Mouse (Mus musculus) urinary bladder, postnatal 4 days (tissue): ENCODE measurements at regions not wholly inside any gene's neighbourhood (a gene's known extent, or its start where the extent isn't known, plus 50 kb on each side); places are given as distances from the start of the nearest gene placed in this dataset.
A peak's percentile ranks its signal among the peaks of the same experiment; 100 is the strongest.
"Not testable (repeated sequence)": the region's sequence is repeated elsewhere in the genome, so short reads cannot be mapped to it uniquely, and the experiment has no call there.

Source experiments
- DNase-seq, 2 experiments: peaks; one replicate each; pipeline ENCODE4 v3.0.0; 2021 to 2022; ENCODE audit warnings: low spot score in 2 of 2

DNA sequence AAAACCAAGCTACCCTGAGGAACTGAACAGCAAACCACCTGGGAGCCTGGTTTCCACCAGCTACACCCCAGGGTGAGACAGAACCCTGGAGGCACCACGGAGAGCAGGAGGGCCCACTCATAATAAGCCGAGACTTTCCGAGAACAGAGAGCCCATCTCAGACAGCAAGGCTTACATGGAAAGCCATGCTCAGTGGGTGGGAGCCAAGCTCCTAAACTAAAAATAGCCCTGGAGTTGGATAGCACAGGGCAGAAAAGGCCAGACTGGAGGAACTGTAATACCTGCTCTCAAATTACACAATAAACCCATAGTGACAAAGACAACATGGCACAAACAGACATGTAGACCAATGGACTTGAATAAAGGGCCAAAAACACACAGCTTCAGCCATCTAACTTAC is 69.9 kb downstream of the Fbxo4 start:
- DNase-seq = no peak

DNA sequence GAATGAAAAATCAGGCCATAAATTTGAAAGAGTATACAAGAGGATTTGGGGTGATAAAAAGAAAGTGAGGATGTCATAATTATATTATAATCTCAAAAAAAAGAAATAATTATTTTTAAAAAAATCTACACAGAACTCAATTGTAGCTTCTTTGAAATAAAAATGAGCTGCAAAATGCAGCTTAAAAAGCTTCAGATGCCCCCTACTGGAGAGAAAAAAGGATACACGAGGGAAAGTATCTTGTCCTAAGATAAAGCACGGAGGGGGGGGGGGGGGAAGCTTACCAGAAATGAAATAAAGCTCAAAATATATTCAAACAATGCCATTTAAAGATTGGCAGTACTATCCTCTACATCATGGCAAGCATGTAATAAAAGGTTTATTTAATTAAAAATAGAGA is 70.7 kb downstream of the Fbxo4 start:
- no peak for DNase-seq

DNA sequence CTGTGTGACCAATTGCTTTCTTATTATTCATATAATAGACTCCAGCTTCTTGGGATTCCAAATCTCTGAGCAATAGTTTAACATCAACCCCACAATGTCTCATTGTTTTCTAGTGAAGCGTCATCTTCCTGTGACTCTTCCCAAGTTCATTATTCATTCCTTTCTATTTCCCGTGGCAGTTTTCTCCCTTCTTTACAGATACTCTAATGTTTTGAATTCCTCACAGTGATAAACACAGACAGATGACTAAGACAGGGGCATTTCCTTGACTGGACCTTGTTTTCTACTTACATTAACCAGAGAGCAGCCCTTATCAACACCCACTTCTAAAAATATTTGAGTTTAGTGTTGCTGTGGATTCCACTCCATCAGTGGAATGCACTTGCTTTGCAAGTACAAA is 73.8 kb downstream of the Fbxo4 start:
- DNase-seq = no peak

DNA sequence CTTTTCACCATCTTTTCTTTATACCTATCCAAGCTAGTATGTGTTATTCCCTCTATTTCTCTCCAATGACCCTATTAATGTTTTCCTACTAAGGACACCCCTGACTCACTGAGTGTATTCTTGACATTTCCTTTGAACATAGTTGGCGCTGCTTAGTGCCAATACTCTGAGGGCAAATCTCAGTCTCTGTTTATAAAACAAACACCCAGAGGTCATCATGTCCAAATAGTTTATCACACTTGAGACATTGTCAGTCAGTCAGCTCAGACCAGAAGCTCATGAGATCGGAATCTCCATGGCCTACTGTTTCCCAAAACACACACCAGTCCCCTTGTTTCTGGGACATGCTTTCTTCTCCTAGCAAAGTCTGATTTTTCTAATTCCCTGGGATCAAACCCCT is 100.9 kb downstream of the Fbxo4 start:
- no peak for DNase-seq

DNA sequence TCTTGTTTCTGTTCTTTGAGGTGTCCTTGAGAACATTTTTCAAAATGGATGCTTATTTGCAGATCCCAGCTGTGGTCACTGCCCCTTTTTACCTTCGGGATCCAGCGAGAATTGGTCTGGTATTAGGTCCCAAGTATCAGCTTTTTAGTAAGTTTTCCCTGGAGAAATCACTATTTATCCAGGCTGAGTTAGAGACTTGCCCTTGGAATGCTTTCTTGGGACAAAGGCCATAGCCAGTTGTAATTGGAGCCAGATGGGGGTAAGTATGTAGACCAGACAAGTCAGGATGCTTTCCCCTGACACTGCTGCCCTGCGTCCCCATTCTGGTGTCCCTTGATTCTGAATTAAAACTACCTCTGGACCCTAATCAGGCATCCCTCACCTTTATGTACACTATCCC is 101.9 kb downstream of the Fbxo4 start:
- no peak for DNase-seq

DNA sequence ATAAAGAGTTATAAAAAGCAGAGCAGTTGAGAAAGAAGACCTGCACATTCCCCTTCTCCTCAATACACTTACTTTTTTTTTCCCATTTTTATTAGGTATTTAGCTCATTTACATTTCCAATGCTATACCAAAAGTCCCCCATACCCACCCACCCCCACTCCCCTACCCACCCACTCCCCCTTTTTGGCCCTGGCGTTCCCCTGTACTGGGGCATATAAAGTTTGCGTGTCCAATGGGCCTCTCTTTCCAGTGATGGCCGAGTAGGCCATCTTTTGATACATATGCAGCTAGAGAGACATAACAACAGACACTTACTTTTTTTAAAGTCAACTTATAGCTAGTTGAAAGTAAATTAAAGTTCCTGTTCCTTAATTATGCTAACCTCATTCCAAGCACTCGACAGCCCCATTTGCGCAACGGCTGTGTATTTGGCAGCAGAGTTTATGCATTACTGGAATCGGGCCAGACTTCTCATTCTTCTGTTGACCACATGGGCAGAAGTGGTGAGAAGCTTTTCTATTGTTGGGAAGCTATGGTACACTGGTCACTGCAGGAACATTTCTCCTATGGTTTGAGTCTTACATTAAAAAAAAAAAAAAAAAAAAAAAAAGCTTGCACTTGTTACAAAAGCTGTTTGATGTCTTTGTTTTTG is 104.0 kb downstream of the Fbxo4 start:
- DNase-seq = peak in 1 of 2 experiments; percentile 58

DNA sequence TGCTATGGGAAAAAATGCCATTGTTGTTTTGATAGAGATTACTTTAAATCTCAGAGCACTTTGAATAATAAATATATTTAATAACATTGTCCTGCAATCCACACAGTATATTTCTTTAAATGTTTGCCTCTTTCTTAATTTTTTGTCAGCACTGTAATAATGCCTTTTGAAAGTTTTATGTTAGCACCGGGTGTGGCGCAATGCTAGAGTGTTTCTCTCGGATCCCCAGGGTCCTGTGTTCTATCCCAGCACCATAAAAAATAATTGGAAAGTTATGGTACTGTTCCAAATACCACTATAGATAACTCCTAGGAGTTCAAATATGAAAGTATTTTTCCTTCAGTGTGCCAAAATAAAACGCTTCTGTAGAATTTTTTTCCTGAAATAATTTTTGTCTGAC is 147.6 kb downstream of the Fbxo4 start:
- DNase-seq = no peak

DNA sequence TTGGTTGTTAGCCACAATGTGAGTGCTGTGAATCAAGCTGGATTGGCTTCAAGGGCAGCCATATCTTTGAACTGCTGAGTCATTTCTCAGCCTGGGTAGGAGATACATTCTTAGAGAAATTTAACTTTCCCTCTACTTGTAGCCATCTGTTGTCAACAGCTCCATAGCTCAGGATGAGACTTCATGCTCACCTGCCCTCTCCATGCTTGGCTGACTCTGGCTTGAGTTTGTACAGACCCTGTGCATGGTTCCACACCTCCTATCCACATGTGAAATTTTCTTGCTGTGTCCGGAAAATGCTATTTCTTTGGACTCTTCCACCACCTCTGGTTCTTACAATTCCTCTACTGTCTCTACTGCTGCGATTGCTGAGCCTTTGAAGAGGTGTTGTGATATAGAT is 173.9 kb downstream of the Fbxo4 start:
- no peak for DNase-seq

DNA sequence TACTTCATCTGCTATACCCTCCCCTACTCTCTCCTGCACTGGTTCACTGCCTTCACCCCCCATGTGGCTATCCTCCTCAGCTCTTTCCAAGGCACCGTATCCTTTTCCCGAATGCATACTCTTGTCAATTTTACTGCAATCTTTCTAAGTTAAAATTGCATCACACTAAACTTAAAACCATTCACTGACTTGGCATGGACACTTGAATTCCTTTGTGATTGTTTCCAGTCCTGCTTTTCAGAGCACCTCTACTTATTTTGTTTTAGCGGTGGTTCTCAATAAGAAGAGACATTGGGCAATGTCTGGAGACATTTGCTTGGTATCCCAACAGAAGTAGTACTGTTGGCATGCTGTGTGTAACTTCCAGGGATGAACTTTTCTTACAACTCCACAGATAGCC is 192.6 kb upstream of the Ghr start:
- DNase-seq = no peak

DNA sequence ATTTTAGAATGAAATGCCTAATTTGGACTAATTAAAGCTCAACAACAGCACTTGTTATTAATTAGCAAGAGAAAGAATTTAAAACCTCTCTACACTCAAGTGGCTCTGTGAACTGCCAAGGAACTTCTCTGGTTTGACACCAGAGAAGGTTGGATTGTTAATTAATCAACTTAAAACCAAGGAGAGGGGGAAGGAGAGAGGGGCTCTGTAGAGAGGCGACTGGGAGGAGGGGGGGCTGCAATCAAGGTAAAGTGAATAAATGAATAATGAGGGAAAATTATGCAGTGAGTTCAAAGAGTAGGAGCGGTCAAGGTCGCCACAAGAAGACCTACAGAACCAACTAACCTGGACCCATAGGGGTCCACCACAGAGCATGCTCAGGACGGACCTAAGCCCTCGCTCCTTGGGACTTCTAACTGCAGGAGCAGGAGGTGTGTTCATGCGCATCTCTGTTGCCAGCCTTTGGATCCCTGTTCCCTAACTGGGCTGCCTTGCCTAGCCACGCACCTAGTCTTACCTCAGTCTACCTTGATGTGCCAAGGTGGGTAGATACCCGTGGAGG is 189.0 kb upstream of the Ghr start:
- DNase-seq = no peak

DNA sequence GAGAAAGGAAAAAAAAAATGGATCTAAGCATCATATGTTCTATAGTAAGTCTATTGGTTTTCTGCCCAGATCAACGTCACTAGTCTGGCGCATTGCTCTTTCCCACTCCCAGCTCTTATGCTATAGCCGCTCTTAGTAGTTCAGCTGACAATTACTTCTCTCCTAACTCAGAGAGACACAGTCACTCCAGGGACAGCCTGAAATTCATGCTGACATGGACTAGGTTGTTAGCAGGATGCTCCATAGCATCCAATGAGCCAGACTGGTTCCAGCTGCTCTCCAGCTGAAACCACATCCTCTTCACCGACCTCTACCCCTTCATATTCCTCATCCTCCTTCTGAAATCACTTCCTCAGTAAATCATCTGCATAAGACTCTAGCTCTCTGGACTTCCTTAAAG is 187.0 kb upstream of the Ghr start:
- no peak for DNase-seq

DNA sequence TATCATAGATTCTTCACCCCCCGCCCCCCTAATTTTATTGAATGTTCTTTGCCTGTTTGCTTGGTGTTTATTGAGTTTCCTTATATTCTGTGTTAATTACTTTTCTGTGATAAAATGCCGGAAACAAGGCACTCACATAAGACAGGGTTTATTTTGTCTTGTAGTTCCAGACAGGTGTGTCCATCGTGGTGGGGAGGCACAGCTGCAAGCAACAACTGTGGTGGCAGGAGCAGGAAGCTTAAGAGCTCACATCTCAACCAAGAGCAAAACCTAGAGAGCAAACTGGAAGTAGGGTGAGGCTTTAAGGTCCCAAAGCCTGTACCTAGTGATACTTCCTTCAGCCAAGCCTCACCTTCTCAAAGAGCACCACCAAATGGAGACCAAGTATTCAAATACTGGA is 181.4 kb upstream of the Ghr start:
- no peak for DNase-seq

DNA sequence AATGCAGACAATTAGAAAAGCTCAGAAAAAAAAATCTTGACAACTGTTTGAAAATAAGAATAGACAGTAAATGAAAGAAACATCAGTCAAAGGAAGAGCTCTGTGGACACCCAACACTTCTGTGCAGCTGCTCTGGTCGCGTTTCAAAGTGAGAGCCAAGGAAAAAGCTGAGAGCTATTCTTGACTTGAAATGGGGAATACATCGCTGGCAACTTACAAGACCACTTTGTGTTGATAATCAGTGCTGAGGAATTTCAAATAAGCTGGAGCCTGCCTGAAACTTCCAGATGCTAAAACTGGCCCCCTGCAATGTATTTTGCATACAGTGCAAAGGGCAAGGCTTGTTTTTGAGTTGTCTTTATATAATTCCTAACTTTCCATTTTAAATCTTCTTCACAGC is 177.1 kb upstream of the Ghr start:
- no peak for DNase-seq

DNA sequence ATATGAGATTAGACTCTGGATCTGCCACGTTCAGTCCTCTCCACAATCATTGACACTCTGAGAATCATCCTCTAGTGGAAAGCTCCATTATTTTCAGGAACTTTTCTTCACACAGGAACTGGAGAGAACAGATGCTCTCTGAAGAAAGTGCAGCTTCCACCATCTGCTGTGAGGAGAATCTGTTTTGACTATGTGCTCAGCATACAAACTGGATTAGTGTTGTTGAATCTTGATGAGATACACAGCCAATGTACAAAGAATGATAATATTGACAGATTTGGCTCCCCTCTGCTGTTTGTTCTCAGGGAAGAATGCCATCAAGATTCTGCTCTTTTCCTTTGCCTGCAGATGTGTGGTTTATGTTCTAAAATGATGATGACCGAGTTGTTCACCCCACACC is 172.3 kb upstream of the Ghr start:
- DNase-seq = no peak

DNA sequence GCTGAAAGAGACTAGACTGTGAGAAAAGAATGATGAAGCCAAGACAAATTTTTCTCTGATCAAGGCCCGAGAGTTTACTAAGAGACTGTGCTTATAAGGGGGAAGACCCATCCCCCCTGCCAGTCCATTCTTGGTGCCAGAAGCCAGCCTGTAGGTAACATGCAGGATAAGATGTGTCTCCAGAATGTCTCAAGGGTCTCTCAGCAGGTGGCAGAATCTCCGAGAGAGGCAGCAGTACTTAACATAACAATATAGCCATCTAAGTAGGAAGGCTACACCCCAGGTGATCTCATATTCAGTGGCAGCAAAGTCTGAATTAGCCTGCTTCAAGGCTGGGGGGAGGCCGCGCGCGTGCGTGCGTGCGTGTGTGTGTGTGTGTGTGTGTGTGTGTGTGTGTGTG is 164.8 kb upstream of the Ghr start:
- not testable (repeated sequence) for DNase-seq

DNA sequence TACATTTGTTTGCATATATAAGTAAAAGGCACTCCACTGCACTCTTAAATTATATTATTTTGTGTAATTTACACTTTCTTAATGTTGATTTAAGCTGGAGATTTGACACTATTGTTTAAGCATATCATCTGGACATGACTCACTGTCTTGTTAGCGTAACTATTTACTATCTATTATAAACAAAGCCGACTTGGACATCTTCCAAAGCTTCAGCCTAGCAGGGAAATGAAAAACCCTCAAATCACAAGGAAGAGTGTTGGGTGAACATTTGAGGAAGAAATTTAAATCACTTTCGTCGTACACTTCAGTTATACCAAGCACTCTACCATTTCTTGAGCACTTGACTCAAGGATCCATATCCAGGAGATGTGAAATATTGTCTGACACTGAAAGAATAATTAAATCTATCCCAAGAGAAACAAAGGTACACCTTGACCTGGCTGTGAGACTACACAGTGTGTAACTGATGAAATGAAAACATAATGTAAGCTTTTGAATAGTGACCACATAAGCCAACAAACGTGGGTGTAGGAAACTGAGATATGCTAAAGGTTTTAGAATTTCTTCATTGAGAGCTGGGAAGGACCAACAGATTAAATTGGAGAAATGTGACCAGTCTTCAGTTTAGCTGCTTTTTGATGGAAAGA is 160.0 kb upstream of the Ghr start:
- DNase-seq = no peak

DNA sequence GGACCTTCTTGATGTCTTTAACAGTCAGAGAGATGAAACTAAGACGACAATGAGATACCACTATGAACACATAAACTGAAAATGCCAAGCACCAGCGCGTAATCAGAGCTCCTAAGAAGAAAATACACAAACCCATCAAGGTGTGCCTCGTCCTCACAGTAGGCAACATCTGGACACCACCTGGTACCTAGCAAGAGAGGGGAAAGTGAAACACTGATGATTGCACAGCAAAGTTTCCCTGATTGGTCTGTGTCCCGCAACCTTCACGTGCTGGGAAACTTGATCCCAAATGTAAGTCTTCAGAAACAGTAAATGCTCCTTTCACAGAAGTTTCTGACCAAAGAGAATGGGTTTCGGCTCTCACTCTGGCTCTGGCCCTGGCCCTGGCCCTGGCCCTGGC is 158.9 kb upstream of the Ghr start:
- no peak for DNase-seq

DNA sequence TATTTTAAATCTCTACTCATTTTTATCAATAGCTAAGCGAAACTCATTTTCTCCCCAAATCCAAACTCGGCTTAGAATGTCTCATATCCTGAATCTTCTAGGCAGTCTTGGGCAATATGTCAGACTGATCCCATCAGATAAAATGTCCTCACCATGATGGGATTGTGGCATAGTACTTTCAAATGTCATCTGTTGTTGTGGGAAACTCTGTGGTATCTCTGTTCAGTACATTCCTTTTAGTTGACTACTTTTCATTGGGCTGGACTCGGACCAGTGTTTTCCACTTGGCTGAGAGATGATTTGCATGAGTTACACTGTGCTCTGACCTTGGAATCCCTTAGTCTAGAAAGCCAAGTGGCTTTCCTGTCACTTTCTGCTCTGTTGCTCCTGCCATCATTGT is 141.9 kb upstream of the Ghr start:
- no peak for DNase-seq

DNA sequence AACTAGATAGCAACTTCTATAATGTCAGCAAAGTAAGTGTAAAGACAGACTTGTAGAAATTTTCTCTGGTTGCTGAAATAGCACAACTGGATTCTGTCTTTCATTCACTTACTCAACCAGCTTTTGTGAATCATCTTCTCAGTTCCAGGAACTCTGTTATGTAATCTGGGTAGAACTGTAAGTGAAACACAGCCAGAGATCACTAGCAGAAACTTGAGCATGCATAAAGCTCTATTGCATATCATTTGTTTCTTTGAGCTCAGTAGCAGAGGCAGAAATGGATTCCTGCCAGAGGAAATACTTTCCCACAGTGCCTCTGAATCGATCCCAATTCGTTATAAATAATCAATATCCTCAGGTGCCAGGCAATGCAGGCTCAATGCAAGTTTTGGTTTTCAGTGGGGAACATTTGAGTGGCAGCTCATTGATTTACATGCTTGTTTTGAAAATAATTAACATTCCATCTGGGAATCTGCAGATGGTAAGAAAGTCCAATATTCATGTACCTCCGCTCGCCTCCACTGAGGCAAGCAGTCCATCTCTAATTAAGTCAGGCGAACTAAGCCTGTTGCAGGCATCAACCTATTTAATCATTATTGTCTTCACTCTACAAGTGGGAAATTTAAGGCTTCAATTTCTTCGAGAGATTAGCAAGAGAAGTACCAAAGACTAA is 137.5 kb upstream of the Ghr start:
- no peak for DNase-seq

DNA sequence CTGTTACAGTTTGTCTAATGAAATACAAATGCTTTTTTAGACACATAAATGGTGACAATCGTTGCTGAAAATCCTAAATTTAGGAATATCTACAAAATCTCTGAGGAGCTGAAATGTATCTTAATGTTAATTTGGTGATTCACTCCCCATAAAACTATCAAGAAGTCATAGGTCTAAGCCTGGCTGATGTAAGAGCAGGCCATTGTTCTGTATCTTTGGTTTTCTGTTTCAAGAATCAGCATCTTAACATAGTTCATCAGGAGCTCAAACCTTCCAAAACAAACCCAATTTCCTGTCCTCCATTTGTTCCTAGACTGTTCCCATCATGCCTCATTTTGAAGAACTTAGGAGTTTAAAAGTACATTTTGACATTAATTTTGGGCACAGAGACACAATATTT is 128.5 kb upstream of the Ghr start:
- DNase-seq = no peak

DNA sequence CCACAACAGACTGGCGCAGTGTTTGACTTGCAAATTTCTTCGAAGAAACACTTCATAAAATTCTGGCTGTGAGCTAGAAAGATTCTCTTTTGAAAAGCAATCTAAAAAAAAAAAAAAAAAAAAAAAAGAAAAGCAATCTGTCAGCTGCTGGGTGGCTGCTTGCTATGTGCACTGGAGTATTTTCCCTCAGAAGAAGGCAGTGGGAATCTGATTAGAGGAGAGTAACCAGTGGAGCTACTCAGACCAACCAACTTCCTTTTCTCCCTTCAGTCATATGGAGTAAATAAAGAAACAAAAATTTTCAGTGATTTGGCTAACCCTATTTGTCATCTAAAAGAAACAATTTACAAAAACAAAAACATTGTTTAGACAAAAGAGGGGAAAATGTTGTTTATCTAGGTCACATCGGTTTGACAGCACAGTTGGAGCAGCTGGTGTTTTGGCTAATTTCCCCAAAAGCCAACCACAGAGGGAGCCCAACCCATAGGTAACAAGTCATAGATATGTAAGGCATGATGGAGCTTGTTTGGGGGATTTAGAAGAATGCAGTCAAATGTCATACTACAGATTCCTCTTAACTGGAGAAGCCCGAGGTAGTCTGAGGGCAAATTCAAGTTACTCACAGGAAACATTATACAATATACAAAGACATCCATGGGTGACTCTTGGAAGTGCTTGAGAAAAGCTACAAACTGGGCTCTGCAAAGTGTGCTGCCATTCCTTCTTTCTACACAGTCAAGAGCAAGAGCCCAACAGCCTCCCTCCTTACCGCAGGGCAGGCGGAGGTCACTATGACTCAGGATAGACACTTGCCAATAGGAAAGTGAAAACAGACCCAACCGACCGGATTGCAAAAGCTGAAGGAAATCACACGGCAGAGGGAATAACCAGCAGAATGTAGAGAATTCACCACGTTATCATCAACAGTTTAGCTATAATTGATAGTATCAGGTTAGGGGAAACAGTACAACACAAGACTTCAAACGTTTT is 124.1 kb upstream of the Ghr start:
- DNase-seq = no peak

DNA sequence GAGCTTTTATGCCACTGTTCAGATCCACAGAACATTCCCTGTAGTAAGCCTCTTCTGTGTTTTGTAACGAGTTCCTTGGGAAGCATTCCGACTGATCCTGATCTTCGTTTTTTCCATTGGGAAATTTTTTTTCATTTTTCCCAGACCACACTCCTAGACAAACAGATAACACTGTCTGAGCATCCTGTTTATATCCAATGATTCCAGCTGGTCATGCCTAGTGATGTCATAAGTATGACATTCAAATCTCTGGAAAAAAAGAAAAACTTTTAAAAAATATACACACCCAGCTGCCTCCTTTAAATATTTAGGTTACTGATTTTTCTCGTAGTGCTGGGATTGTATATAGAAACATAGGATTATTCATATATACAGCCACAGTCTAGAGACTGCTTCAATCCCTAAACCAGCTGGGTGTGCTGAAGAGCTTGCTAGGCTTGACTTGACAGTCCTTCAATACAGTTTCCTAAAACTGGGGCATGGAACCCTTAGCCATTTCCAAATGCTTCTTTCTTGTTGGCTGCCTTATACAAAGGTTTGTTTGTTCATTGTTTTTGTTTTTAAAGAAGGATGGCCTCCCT is 116.0 kb upstream of the Ghr start:
- no peak for DNase-seq
